Mouse (Mus musculus) bone marrow macrophage, adult 2 months (primary cell): ENCODE results near the gene Pcna.

Experiments used
- CTCF ChIP-seq: IDR thresholded peaks from 2 replicates; pipeline ENCODE4 v1.5.1; 2012; ENCODE audit warnings: low read depth, mild to moderate bottlenecking, low read length, moderate library complexity
- POLR2A ChIP-seq: IDR thresholded peaks from 2 replicates; pipeline ENCODE4 v1.6.1; 2012; ENCODE audit warnings: mild to moderate bottlenecking, low read depth, low read length, borderline replicate concordance

DNA sequence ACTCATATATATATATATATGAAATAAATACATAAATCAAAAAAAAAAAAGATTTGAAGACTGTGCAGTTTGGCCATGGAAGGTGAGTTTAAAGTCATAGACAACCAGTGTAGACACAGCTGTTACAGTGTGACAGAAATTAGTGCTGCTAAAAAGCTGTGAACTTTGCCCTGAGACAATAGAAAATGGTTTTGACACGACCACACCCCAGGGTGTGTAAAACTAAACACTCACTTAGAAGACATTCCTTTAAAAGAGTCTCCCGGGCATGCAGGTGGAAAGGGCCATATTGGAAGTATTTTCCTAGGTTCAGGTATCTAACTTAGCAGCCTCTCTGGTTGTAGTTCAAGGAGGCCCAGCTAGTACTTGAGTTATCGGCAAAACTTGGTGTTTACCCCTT, 49.9 kb downstream of the Pcna start:
- TF ChIP-seq POLR2A (no peak), CTCF (no peak)
